Mouse (Mus musculus) CH12.LX (cell line): ENCODE data around the gene Prss12. TPM values are rescaled to one million over a fixed set of nuclear protein-coding genes. Genes with fewer than 3 reads are reported as not detected.

Source experiments
- DNase-seq: peaks from one replicate; pipeline ENCODE4 v3.0.0-alpha.2; 2013; ENCODE audit errors: extremely low read depth
- H3K27ac ChIP-seq: 2 replicates; pipeline ENCODE4 v1.5.1; 2012; ENCODE audit warnings: low read depth, mild to moderate bottlenecking, control low read depth, moderate library complexity; ENCODE audit not compliant: insufficient read depth
- H3K27me3 ChIP-seq: replicated peaks from 2 replicates; pipeline ENCODE3; 2012; ENCODE audit warnings: inconsistent platforms
- H3K36me3 ChIP-seq, 2 experiments: replicated peaks in 1 of 2; 2 replicates each; pipeline versions ENCODE3 to v1.6.1; 2012; ENCODE audit warnings: inconsistent platforms in 1 of 2, low read length in 1 of 2, mild to moderate bottlenecking in 1 of 2, mixed read lengths in 1 of 2, moderate library complexity in 1 of 2; ENCODE audit not compliant: control insufficient read depth in 1 of 2, insufficient read depth in 1 of 2
- H3K4me1 ChIP-seq, 2 experiments: 2 replicates each; pipeline ENCODE4 v1.6.1; 2012; ENCODE audit warnings: inconsistent platforms in 1 of 2, moderate library complexity in 1 of 2; ENCODE audit not compliant: insufficient read depth in 2 of 2, control insufficient read depth in 1 of 2
- H3K4me2 ChIP-seq: 2 replicates; pipeline ENCODE4 v1.6.1; 2012; ENCODE audit warnings: low read depth, mild to moderate bottlenecking, control low read depth; ENCODE audit not compliant: poor library complexity, insufficient read depth, severe bottlenecking
- H3K4me3 ChIP-seq, 3 experiments: fragments of 150-350 bp in 1 of 3; sonication (generic) in 1 of 3; replicated peaks in 1 of 3; 2 replicates each; pipeline versions ENCODE3 to v1.5.1; 2011 to 2012; ENCODE audit warnings: low read depth in 2 of 3, low read length in 2 of 3, mild to moderate bottlenecking in 2 of 3, moderate library complexity in 2 of 3, control low read depth in 1 of 3, improper control_type of control experiment in 1 of 3, inconsistent platforms in 1 of 3, mixed read lengths in 1 of 3; ENCODE audit not compliant: poor library complexity in 1 of 3
- H3K79me2 ChIP-seq: replicated peaks from 2 replicates; pipeline ENCODE4 v1.6.1; 2012; ENCODE audit warnings: mild to moderate bottlenecking, moderate library complexity; ENCODE audit not compliant: control insufficient read depth, poor library complexity, insufficient read depth, severe bottlenecking; ENCODE audit errors: extremely low read depth
- H3K9ac ChIP-seq: 2 replicates; pipeline ENCODE4 v1.6.1; 2012; ENCODE audit warnings: low read depth, mild to moderate bottlenecking, control low read depth, moderate library complexity; ENCODE audit not compliant: insufficient read depth
- H3K9me3 ChIP-seq: replicated peaks from 2 replicates; pipeline ENCODE3; 2012; ENCODE audit warnings: low read length, inconsistent platforms, mixed read lengths
- CHD2 ChIP-seq: IDR thresholded peaks from 2 replicates; pipeline ENCODE4 v1.6.1; 2011; ENCODE audit warnings: low read length, improper control_type of control experiment
- CTCF ChIP-seq, 2 experiments: IDR thresholded peaks in 1 of 2; conservative IDR thresholded peaks in 1 of 2; 2 replicates each; pipeline ENCODE4 v1.5.1; 2011 to 2012; ENCODE audit warnings: low read depth in 2 of 2, low read length in 2 of 2, improper control_type of control experiment in 1 of 2, inconsistent platforms in 1 of 2, mild to moderate bottlenecking in 1 of 2, moderate library complexity in 1 of 2
- E2F4 ChIP-seq: IDR thresholded peaks from 2 replicates; pipeline ENCODE4 v1.6.1; 2011; ENCODE audit warnings: low read depth, low read length, improper control_type of control experiment; ENCODE audit not compliant: insufficient replicate concordance
- ETS1 ChIP-seq: conservative IDR thresholded peaks from 2 replicates; pipeline ENCODE4 v1.6.1; 2012; ENCODE audit warnings: low read depth, mild to moderate bottlenecking, inconsistent platforms, low read length, improper control_type of control experiment, moderate library complexity
- GABPA ChIP-seq: IDR thresholded peaks from 2 replicates; pipeline ENCODE4 v1.6.1; 2012; ENCODE audit warnings: low read depth, low read length, improper control_type of control experiment, inconsistent platforms; ENCODE audit not compliant: insufficient replicate concordance
- HCFC1 ChIP-seq: IDR thresholded peaks from 2 replicates; pipeline ENCODE4 v1.6.1; 2012; ENCODE audit warnings: low read depth, mild to moderate bottlenecking, inconsistent platforms, low read length, improper control_type of control experiment
- IRF4 ChIP-seq: IDR thresholded peaks from 2 replicates; pipeline ENCODE4 v1.6.1; 2014; ENCODE audit warnings: low read depth, mild to moderate bottlenecking, inconsistent platforms, low read length, improper control_type of control experiment
- KAT2A ChIP-seq: IDR thresholded peaks from 2 replicates; pipeline ENCODE4 v1.6.1; 2012; ENCODE audit warnings: low read length, improper control_type of control experiment, inconsistent platforms; ENCODE audit not compliant: insufficient replicate concordance
- MAX ChIP-seq: IDR thresholded peaks from 2 replicates; pipeline ENCODE4 v1.6.1; 2011; ENCODE audit warnings: low read length, improper control_type of control experiment
- MAZ ChIP-seq: IDR thresholded peaks from 2 replicates; pipeline ENCODE4 v1.6.1; 2012; ENCODE audit warnings: low read depth, mild to moderate bottlenecking, inconsistent platforms, low read length, improper control_type of control experiment, moderate library complexity
- MXI1 ChIP-seq: IDR thresholded peaks from 2 replicates; pipeline ENCODE4 v1.6.1; 2011; ENCODE audit warnings: mild to moderate bottlenecking, low read depth, low read length, improper control_type of control experiment
- MYC ChIP-seq: IDR thresholded peaks from 2 replicates; pipeline ENCODE4 v1.6.1; 2011; ENCODE audit warnings: low read depth, mild to moderate bottlenecking, improper control_type of control experiment, low read length
- NELFE ChIP-seq: IDR thresholded peaks from 2 replicates; pipeline ENCODE4 v1.6.1; 2011; ENCODE audit warnings: low read depth, low read length, improper control_type of control experiment
- NRF1 ChIP-seq: IDR thresholded peaks from 2 replicates; pipeline ENCODE4 v1.6.1; 2014; ENCODE audit warnings: low read depth, mild to moderate bottlenecking, inconsistent platforms, low read length, improper control_type of control experiment, moderate library complexity
- POLR2A ChIP-seq: IDR thresholded peaks from 2 replicates; pipeline ENCODE4 v1.6.1; 2011; ENCODE audit warnings: low read depth, mild to moderate bottlenecking, improper control_type of control experiment, low read length
- POLR2AphosphoS2 ChIP-seq: IDR thresholded peaks from 2 replicates; pipeline ENCODE4 v1.6.1; 2011; ENCODE audit warnings: low read depth, low read length, improper control_type of control experiment
- SIN3A ChIP-seq: IDR thresholded peaks from 2 replicates; pipeline ENCODE4 v1.6.1; 2012; ENCODE audit warnings: low read length, improper control_type of control experiment, inconsistent platforms
- TBP ChIP-seq: conservative IDR thresholded peaks from 2 replicates; pipeline ENCODE4 v1.6.1; 2011; ENCODE audit warnings: low read depth, low read length, improper control_type of control experiment
- TCF12 ChIP-seq: IDR thresholded peaks from 2 replicates; pipeline ENCODE4 v1.6.1; 2014; ENCODE audit warnings: low read depth, mild to moderate bottlenecking, inconsistent platforms, low read length, improper control_type of control experiment
- UBTF ChIP-seq: IDR thresholded peaks from 2 replicates; pipeline ENCODE4 v1.6.1; 2012; ENCODE audit warnings: low read depth, mild to moderate bottlenecking, inconsistent platforms, low read length, improper control_type of control experiment, moderate library complexity
- USF2 ChIP-seq: conservative IDR thresholded peaks from 2 replicates; pipeline ENCODE4 v1.6.1; 2011; ENCODE audit warnings: low read depth, low read length, improper control_type of control experiment
- ZKSCAN1 ChIP-seq: IDR thresholded peaks from 2 replicates; pipeline ENCODE4 v1.6.1; 2012; ENCODE audit warnings: low read depth, inconsistent platforms, low read length, improper control_type of control experiment, borderline replicate concordance
- ZMIZ1 ChIP-seq: IDR thresholded peaks from 2 replicates; pipeline ENCODE4 v1.6.1; 2012; ENCODE audit warnings: low read depth, mild to moderate bottlenecking, inconsistent platforms, low read length, improper control_type of control experiment
- ZNF384 ChIP-seq: IDR thresholded peaks from 2 replicates; pipeline ENCODE4 v1.6.1; 2012; ENCODE audit warnings: low read depth, low read length, improper control_type of control experiment, inconsistent platforms
- dilution Hi-C: fragments of 300-500 bp; cut with MboI; formaldehyde crosslinking; loops from 2 replicates; pipeline ENCODE4 v1.14.3; 2020; ENCODE audit warnings: low sequenced_read_pairs; ENCODE audit not compliant: extremely low pct_unique_long_range_greater_than_20kb, extremely low pct_ligation_motif_present
- in situ Hi-C: fragments of 300-500 bp; cut with MboI; formaldehyde crosslinking; loops from 3 replicates; pipeline ENCODE4 v1.14.3; 2019; ENCODE audit warnings: low sequenced_read_pairs, low pct_ligation_motif_present, low pct_unique_long_range_greater_than_20kb, mixed read lengths
- polyA plus RNA-seq: library from polyadenylated mRNA; unstranded; fragments of >175 nt; gene quantifications from 2 replicates; pipeline ENCODE4 v1.2.1, GENCODE M21; 2012; ENCODE audit warnings: low read depth; ENCODE audit not compliant: insufficient read length
- total RNA-seq, 2 experiments: library from RNA; depleted of rRNA; stranded (reverse); fragments of 300-350 nt in 1 of 2; fragments of >200 nt in 1 of 2; gene quantifications; 2 replicates each; pipeline ENCODE4 v1.2.3; 2012 to 2014

Prss12 gene
- total and polyA plus RNA-seq, 3 experiments = 0.13 TPM; not detected in 2

GRCm38 (mm10) chr3:123508056-123508674 lies 61.5 kb downstream of the Prss12 start:
- H3K27ac ChIP-seq = peak overlapping the region; percentile 90
- no peaks in the 10 kb centered on the region for H3K9me3 ChIP-seq
- peak; percentile 98 for DNase-seq
- H3K4me3 ChIP-seq = peak overlapping the region; percentile 72 to 79 (median 78)
- H3K4me2 ChIP-seq = no peak overlapping the region
- peaks cover 11 to 36% of the 10 kb centered on the region in 2 experiments for H3K36me3 ChIP-seq
- TF ChIP-seq POLR2A = peak; percentile 100
- TF ChIP-seq NELFE = peak; percentile 100
- no peak for TF ChIP-seq ZKSCAN1
- peak; percentile 99 for TF ChIP-seq POLR2AphosphoS2
- TF ChIP-seq ETS1 = no peak
- peak; percentile 99 for TF ChIP-seq TCF12
- no peak for TF ChIP-seq CTCF (conservative IDR thresholded peaks at IDR 0.05 in 1 of 2, IDR thresholded peaks at IDR 0.05 in 1 of 2; ENCODE audit: low read depth in 2 of 2, low read length in 2 of 2)
- peak; percentile 100 for TF ChIP-seq ZMIZ1
- TF ChIP-seq MYC = peak; percentile 75
- peak; percentile 38; the same call in 1 of the 2 replicates for TF ChIP-seq MAX
- TF ChIP-seq IRF4 = peak; percentile 66
- TF ChIP-seq E2F4 = 0 out of 2 replicates have a peak, but pooled peaks have one; percentile 89
- peak; percentile 81; the same call in 1 of the 2 replicates for TF ChIP-seq KAT2A
- peak; percentile 72 for TF ChIP-seq SIN3A
- no peak for TF ChIP-seq ZNF384
- TF ChIP-seq UBTF = no peak
- TF ChIP-seq USF2 = no peak
- peak; percentile 3; the same call in 1 of the 2 replicates for TF ChIP-seq MXI1
- TF ChIP-seq HCFC1 = peak; percentile 78
- TF ChIP-seq CHD2 = peak; percentile 97
- peak; percentile 98 for TF ChIP-seq TBP
- TF ChIP-seq NRF1 = peak; percentile 75
- TF ChIP-seq GABPA = no peak
- TF ChIP-seq MAZ = no peak
- H3K4me1 ChIP-seq = peaks cover 5 to 27% of the 10 kb centered on the region in 2 experiments; a peak in 3 of 4 replicates
- peak overlapping the region; percentile 100 for H3K9ac ChIP-seq
- dilution Hi-C loops = no loop called here
- peaks cover 13% of the 10 kb centered on the region for H3K79me2 ChIP-seq
- H3K27me3 ChIP-seq = no peaks in the 10 kb centered on the region
- in situ Hi-C loops = loop anchor here (10.0 to 25.0 kb wide), 2 partner anchors 343 to 1079 kb away; partner anchors contain the start of gene 1700003H04Rik
